Mouse (Mus musculus) myocyte (in vitro differentiated cells): ENCODE measurements around the gene Zdhhc4. TPM values are rescaled to one million over a fixed set of nuclear protein-coding genes. Genes with fewer than 3 reads are reported as not detected.

Experiments used
- H3K27me3 ChIP-seq: one replicate; pipeline ENCODE4 v1.6.1; 2011; ENCODE audit not compliant: control insufficient read depth, insufficient read depth, insufficient read length
- H3K36me3 ChIP-seq: one replicate; pipeline ENCODE4 v1.6.1; 2011; ENCODE audit not compliant: control insufficient read depth, insufficient read depth
- H3K4me2 ChIP-seq: one replicate; pipeline ENCODE4 v1.6.1; 2011; ENCODE audit warnings: low read depth, control low read depth
- H3K4me3 ChIP-seq: one replicate; pipeline ENCODE4 v1.5.1; 2011; ENCODE audit warnings: mild to moderate bottlenecking, control low read depth, moderate library complexity
- H3K79me2 ChIP-seq: one replicate; pipeline ENCODE4 v1.6.1; 2011; ENCODE audit not compliant: control insufficient read depth, insufficient read depth
- H3ac ChIP-seq: one replicate; pipeline ENCODE4 v1.6.1; 2011; ENCODE audit not compliant: control insufficient read depth, insufficient read length
- CEBPB ChIP-seq: IDR thresholded peaks from 2 replicates; pipeline ENCODE4 v1.6.1; 2011; ENCODE audit warnings: mild to moderate bottlenecking, moderate library complexity; ENCODE audit not compliant: poor library complexity, insufficient read depth, severe bottlenecking
- E2F4 ChIP-seq: IDR thresholded peaks from one replicate; pipeline ENCODE4 v1.6.1; 2011; ENCODE audit warnings: mild to moderate bottlenecking, control low read depth, moderate library complexity; ENCODE audit not compliant: insufficient read depth
- MAX ChIP-seq: IDR thresholded peaks from one replicate; pipeline ENCODE4 v1.6.1; 2011; ENCODE audit warnings: low read depth, mild to moderate bottlenecking, control low read depth
- MYOD1 ChIP-seq, 3 experiments: IDR thresholded peaks; one replicate each; pipeline ENCODE4 v1.6.1; 2011; ENCODE audit warnings: control low read depth in 2 of 3, low read depth in 2 of 3, mild to moderate bottlenecking in 2 of 3, moderate library complexity in 1 of 3; ENCODE audit not compliant: insufficient read length in 2 of 3, control insufficient read depth in 1 of 3
- MYOG ChIP-seq, 3 experiments: IDR thresholded peaks; one replicate each; pipeline ENCODE4 v1.6.1; 2011; ENCODE audit warnings: control low read depth in 2 of 3, low read depth in 2 of 3, mild to moderate bottlenecking in 2 of 3; ENCODE audit not compliant: insufficient read length in 2 of 3, control insufficient read depth in 1 of 3, insufficient read depth in 1 of 3
- POLR2A ChIP-seq: IDR thresholded peaks from one replicate; pipeline ENCODE4 v1.6.1; 2011; ENCODE audit warnings: low read depth, mild to moderate bottlenecking, control low read depth, moderate library complexity; ENCODE audit not compliant: insufficient read length
- POLR2AphosphoS2 ChIP-seq: IDR thresholded peaks from one replicate; pipeline ENCODE4 v1.6.1; 2011; ENCODE audit warnings: low read depth, control low read depth; ENCODE audit not compliant: insufficient read length
- REST ChIP-seq: IDR thresholded peaks from one replicate; pipeline ENCODE4 v1.6.1; 2011; ENCODE audit warnings: mild to moderate bottlenecking, control low read depth, moderate library complexity; ENCODE audit not compliant: insufficient read depth, insufficient read length
- SRF ChIP-seq: IDR thresholded peaks from one replicate; pipeline ENCODE4 v1.6.1; 2011; ENCODE audit warnings: low read depth; ENCODE audit not compliant: control insufficient read depth, insufficient read length
- TCF12 ChIP-seq: IDR thresholded peaks from one replicate; pipeline ENCODE4 v1.6.1; 2011; ENCODE audit warnings: mild to moderate bottlenecking, control low read depth; ENCODE audit not compliant: poor library complexity, insufficient read depth, severe bottlenecking
- TCF3 ChIP-seq: IDR thresholded peaks from one replicate; pipeline ENCODE4 v1.6.1; 2011; ENCODE audit warnings: low read depth, control low read depth; ENCODE audit not compliant: insufficient read length
- USF1 ChIP-seq: IDR thresholded peaks from one replicate; pipeline ENCODE4 v1.6.1; 2011; ENCODE audit warnings: low read depth, mild to moderate bottlenecking, control low read depth, moderate library complexity
- polyA plus RNA-seq: library from polyadenylated mRNA; unstranded; fragments of >200 nt; fragmentation: generic; extraction: Trizol; gene quantifications from one replicate; pipeline ENCODE4 v1.2.1, GENCODE M21; 2012; ENCODE audit warnings: missing spikeins

Gene Zdhhc4
- 60.5 TPM for polyA plus RNA-seq

DNA sequence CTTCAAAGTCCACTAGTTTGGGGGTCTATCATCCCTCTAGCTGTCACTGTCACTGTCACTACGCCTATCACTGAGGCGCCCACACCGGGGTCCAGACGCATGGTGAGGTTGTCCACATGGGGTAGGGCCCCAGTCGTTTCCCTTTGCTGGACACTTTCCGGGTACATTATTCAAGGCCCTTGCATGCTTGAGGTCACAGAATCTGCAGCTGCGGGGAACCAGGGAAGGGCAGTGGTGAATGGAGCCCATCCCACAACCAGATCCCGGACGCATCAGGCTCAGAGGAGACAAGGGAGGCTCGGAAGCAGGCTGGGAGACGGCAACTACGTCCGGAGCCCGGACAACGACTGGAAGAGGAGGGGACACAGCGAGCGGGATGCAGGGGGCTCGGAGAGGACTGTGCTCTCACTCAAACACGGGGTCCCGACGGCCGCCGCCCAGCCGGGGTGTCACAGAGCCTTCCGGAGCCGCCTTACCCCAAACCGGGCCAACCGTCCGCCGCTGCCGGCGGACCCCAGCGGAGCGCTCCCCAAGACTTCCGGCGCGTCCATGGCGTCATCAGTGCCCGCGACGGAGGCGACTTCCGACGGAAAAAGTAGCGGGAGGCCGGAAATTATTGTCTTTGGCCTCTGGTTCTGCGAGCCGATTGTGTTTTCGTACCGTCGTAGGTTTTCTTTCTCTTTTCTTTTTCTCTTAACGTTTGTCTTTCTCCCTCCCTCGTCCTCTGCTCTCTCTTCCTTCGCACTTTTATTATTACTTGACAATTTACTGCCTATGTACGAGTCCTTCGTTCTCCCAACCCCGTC, at the start of gene Zdhhc4:
Gene Zdhhc4 (minus strand): TSS at position 567 of the 806 bp plus-strand sequence.
- Histone ChIP-seq H3K36me3 (peaks cover 10% of the 10 kb centered on the region), H3ac (peak within 1 kb of the TSS; percentile 50), H3K79me2 (peaks cover 16% of the 10 kb centered on the region), H3K4me2 (peak within 1 kb of the TSS; percentile 97), H3K4me3 (peak within 1 kb of the TSS; percentile 96), H3K27me3 (no peaks in the 10 kb centered on the region)
- no peak for TF ChIP-seq MYOG (IDR thresholded peaks at IDR 0.05; ENCODE audit: control insufficient read depth in 1 of 3, insufficient read depth in 1 of 3, insufficient read length in 2 of 3, low read depth in 2 of 3)
- TF ChIP-seq TCF3 = no peak
- peak; percentile 75 for TF ChIP-seq SRF
- TF ChIP-seq USF1 = no peak
- no peak for TF ChIP-seq REST
- peak; percentile 50 for TF ChIP-seq POLR2AphosphoS2
- TF ChIP-seq CEBPB = no peak
- peak; percentile 58 for TF ChIP-seq POLR2A

DNA sequence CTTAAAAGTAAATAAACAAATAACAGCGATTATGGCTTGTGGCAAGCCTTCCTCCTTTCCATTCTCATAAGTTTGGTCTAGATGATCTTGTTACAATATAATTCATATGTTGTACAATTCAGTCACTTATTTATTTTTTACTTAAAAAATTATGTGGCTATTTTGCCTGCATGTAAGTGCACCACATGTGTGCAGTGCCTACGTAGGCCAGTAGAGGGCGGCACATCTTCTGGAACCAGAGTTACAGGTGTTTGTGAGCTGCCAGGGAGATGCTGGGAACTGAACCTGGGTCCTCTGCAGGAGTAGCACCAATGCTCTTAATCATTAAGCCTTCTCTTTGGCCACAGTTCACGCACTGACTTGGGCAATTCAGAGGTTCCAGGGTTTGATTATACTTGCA, 47.1 kb upstream of the Zdhhc4 start:
- Histone ChIP-seq H3K27me3 (peaks cover 63% of the 10 kb centered on the region), H3K36me3 (no peaks in the 10 kb centered on the region), H3K4me3 (no peak overlapping the region), H3K79me2 (no peaks in the 10 kb centered on the region), H3K4me2 (no peak overlapping the region), H3ac (no peak overlapping the region)
- TF ChIP-seq MYOD1 (IDR thresholded peaks at IDR 0.05; ENCODE audit: control insufficient read depth in 1 of 3, insufficient read length in 2 of 3, low read depth in 2 of 3) (no peak), CEBPB (no peak), TCF3 (no peak), SRF (no peak), POLR2A (no peak), REST (no peak), USF1 (no peak)

DNA sequence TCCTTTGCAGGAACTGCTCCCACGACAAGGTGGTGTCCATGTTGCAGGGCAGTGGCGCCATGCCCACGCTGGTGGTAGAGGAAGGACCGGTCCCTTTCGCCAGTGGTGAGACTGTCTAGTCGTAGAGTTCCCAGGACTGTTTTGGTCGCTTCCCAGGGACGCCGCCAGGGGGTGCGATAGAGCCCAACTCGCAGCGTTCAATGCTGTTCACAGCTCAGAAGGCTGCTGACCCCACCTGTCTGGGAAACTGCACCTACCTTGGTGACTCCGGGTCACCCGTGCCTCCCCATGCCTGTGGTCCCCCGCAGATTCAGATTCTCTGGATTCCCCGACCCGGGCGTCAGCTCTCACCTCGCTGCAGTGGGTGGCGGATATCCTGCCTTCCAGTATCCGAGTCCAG, 46.2 kb upstream of the Zdhhc4 start:
- TF ChIP-seq MAX (no peak), MYOG (IDR thresholded peaks at IDR 0.05; ENCODE audit: control insufficient read depth in 1 of 3, insufficient read depth in 1 of 3, insufficient read length in 2 of 3, low read depth in 2 of 3) (no peak), TCF3 (no peak), CEBPB (no peak), USF1 (no peak), E2F4 (no peak)
- no peaks in the 10 kb centered on the region for H3K36me3 ChIP-seq
- H3ac ChIP-seq = no peak overlapping the region
- H3K4me2 ChIP-seq = no peak overlapping the region
- no peaks in the 10 kb centered on the region for H3K79me2 ChIP-seq
- H3K27me3 ChIP-seq = peaks cover 63% of the 10 kb centered on the region
- no peak overlapping the region for H3K4me3 ChIP-seq

GRCm38 (mm10) chr5:143372818-143373217, 43.8 kb upstream of the Zdhhc4 start:
- TF ChIP-seq MAX (no peak), TCF3 (no peak), POLR2A (no peak)
- H3K27me3 ChIP-seq = peaks cover 74% of the 10 kb centered on the region

DNA sequence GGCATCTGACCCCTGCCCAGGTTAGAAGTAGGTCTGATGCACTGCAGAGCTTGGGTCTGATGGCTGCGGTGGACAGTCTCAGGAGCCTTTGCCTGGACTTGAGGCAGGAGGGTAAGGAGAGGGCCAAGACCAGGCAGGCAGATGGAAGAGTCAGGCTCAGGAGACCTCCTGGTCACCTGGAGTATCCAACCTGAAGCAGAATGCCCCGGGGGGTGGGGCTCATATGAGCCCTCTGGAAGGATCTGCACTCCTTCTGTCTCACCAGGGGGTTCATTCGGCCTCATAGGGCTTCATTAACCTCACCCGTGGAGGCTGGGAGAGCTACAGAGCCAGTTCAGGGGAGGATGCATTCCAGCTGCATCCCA, 42.1 kb upstream of the Zdhhc4 start:
- no peak for TF ChIP-seq MYOG (IDR thresholded peaks at IDR 0.05; ENCODE audit: control insufficient read depth in 1 of 3, insufficient read depth in 1 of 3, insufficient read length in 2 of 3, low read depth in 2 of 3)
- TF ChIP-seq POLR2AphosphoS2 = no peak
- TF ChIP-seq SRF = no peak
- TF ChIP-seq USF1 = no peak
- no peak for TF ChIP-seq TCF12
- no peak for TF ChIP-seq E2F4
- no peak for TF ChIP-seq TCF3
- TF ChIP-seq CEBPB = no peak
- no peak for TF ChIP-seq POLR2A
- no peak for TF ChIP-seq MYOD1 (IDR thresholded peaks at IDR 0.05; ENCODE audit: control insufficient read depth in 1 of 3, insufficient read length in 2 of 3, low read depth in 2 of 3)
- no peak for TF ChIP-seq REST
- TF ChIP-seq MAX = no peak
- peaks cover 74% of the 10 kb centered on the region for H3K27me3 ChIP-seq
- no peak overlapping the region for H3K4me3 ChIP-seq
- no peaks in the 10 kb centered on the region for H3K79me2 ChIP-seq
- H3K36me3 ChIP-seq = no peaks in the 10 kb centered on the region
- no peak overlapping the region for H3ac ChIP-seq
- no peak overlapping the region for H3K4me2 ChIP-seq

More at GRCm38 (mm10) chr5:143372818-143373217, 43.8 kb upstream of the Zdhhc4 start:
- no peaks in the 10 kb centered on the region for H3K79me2 ChIP-seq
- H3K36me3 ChIP-seq = no peaks in the 10 kb centered on the region
- H3K4me3 ChIP-seq = no peak overlapping the region
- H3K4me2 ChIP-seq = no peak overlapping the region
- H3ac ChIP-seq = no peak overlapping the region
